Mouse (Mus musculus): ENCODE measurements around the gene Csl. TPM values are rescaled to one million over a fixed set of nuclear protein-coding genes. Genes with fewer than 3 reads are reported as not detected.

The Csl gene
- total and polyA plus RNA-seq, 2 experiments from 2014 or later, result not detected

GRCm38 (mm10) chr10:99741609-99742280 is 17.7 kb downstream of the Csl start:
- ATAC-seq (ENCODE audit: low FRiP score), result no peak
- Histone ChIP-seq H3K27me3 (ENCODE audit: insufficient read depth, low read length) (no peaks in the 10 kb centered on the region), H3K9me3 (ENCODE audit: low read length) (no peaks in the 10 kb centered on the region), H3K4me2 (ENCODE audit: low read depth, low read length, poor library complexity, severe bottlenecking) (no peak overlapping the region), H3K27ac (ENCODE audit: low read depth, low read length) (no peak overlapping the region), H3K4me3 (ENCODE audit: low read depth, low read length) (no peak overlapping the region), H3K4me1 (ENCODE audit: insufficient read depth, low read length) (no peaks in the 10 kb centered on the region), H3K36me3 (ENCODE audit: insufficient read depth, low read length) (no peaks in the 10 kb centered on the region), H3K9ac (replicated peaks; ENCODE audit: low read length, poor library complexity, severe bottlenecking) (no peak overlapping the region)
- no peak for DNase-seq (ENCODE audit: low spot score)
- no peak for TF ChIP-seq CTCF (IDR thresholded peaks at IDR 0.05)

GRCm38 (mm10) chr10:99713129-99713528 is 46.3 kb downstream of the Csl start:
- ATAC-seq (ENCODE audit: low FRiP score), result no peak

GRCm38 (mm10) chr10:99711567-99711966 is 47.9 kb downstream of the Csl start:
- Histone ChIP-seq H3K9ac (replicated peaks; ENCODE audit: low read length, poor library complexity, severe bottlenecking) (no peak overlapping the region), H3K27ac (ENCODE audit: low read depth, low read length) (no peak overlapping the region), H3K27me3 (ENCODE audit: insufficient read depth, low read length) (no peaks in the 10 kb centered on the region), H3K4me1 (ENCODE audit: insufficient read depth, low read length) (no peaks in the 10 kb centered on the region), H3K36me3 (ENCODE audit: insufficient read depth, low read length) (no peaks in the 10 kb centered on the region), H3K4me3 (ENCODE audit: low read depth, low read length) (no peak overlapping the region), H3K9me3 (ENCODE audit: low read length) (no peaks in the 10 kb centered on the region), H3K4me2 (ENCODE audit: low read depth, low read length, poor library complexity, severe bottlenecking) (no peak overlapping the region)
- no peak for TF ChIP-seq CTCF (IDR thresholded peaks at IDR 0.05)
- ATAC-seq (ENCODE audit: low FRiP score), result no peak
- 82% methylated on average over 1 of the region's 1 CpGs for WGBS
- DNase-seq (ENCODE audit: low spot score), result no peak

More at GRCm38 (mm10) chr10:99713129-99713528, 46.3 kb downstream of the Csl start:
- H3K4me3 ChIP-seq (ENCODE audit: low read depth, low read length), result no peak overlapping the region
- DNase-seq (ENCODE audit: low spot score), result no peak
- no peaks in the 10 kb centered on the region for H3K36me3 ChIP-seq (ENCODE audit: insufficient read depth, low read length)
- WGBS, result 35% methylated on average over 2 of the region's 2 CpGs
- H3K9me3 ChIP-seq (ENCODE audit: low read length), result no peaks in the 10 kb centered on the region
- no peak overlapping the region for H3K27ac ChIP-seq (ENCODE audit: low read depth, low read length)
- no peaks in the 10 kb centered on the region for H3K4me1 ChIP-seq (ENCODE audit: insufficient read depth, low read length)
- no peak overlapping the region for H3K9ac ChIP-seq (replicated peaks; ENCODE audit: low read length, poor library complexity, severe bottlenecking)
- H3K4me2 ChIP-seq (ENCODE audit: low read depth, low read length, poor library complexity, severe bottlenecking), result no peak overlapping the region
- H3K27me3 ChIP-seq (ENCODE audit: insufficient read depth, low read length), result no peaks in the 10 kb centered on the region
- no peak for TF ChIP-seq CTCF (IDR thresholded peaks at IDR 0.05)

Data from midbrain, postnatal 0 days (tissue).